In the genomic region with DNA sequence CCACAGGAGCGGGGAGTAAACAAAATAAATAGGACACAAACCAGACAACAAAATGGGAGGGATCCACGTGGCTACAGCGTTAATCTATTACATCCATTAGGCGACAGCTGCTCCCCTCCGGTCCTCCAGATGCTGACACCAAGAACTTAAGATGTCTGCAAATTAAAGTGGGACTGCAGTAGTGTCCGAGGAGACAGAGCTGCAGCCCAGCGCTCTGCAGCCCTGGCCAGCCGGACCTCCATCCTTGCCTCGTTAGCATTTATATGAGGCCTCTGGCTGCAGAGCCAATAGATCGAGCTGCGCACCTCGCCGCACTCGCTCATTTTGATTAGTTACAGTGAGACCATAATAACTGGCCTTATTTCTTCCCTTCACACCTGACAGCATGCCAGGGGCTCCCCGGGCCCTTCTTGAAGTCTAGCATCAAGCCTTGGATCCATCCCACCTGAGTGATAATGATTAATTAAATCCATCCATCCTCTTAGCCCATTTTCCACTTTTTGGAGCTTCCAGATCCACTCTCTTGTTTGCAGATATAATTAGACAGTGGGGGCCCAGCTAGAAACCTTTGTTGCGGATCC, we compare ENCODE assay signal across 21 mouse cellular contexts.
A peak's percentile ranks its signal among the peaks of the same experiment; 100 is the strongest.
DNase-seq lines count a peak whose midpoint lies in the region; ATAC-seq and TF ChIP-seq lines count a peak whose summit lies in the region.
"Had no signal": no experiment of that assay in that cellular context is flagged by ENCODE, and none has a peak within 500 bp of the region (broad histone marks: within the 10 kb centered on the region; RNA-seq: fewer than 3 reads in every experiment).

No protein-coding gene starts in this region.

- peaks cover 19% of the 10 kb centered on the region for H3K4me1 ChIP-seq in midbrain, embryonic 13.5 days (replicated peaks)
- H3K4me1 ChIP-seq in midbrain, embryonic 10.5 days = peaks cover 14% of the 10 kb centered on the region
- peaks cover 9% of the 10 kb centered on the region; the same call in 1 of the 2 replicates for H3K4me1 ChIP-seq in hindbrain, postnatal 0 days (ENCODE audit: insufficient read depth, low read length)
- 0 out of 2 replicates have a peak, but pooled peaks cover 5% of the 10 kb centered on the region for H3K4me1 ChIP-seq in neural tube, embryonic 14.5 days (ENCODE audit: control insufficient read depth, insufficient read depth, low read length)

- H3K4me3 ChIP-seq in midbrain, embryonic 13.5 days (replicated peaks) = no peak overlapping the region
- H3K4me3 ChIP-seq in midbrain, embryonic 10.5 days = no peak overlapping the region
- H3K4me3 ChIP-seq in hindbrain, postnatal 0 days (ENCODE audit: low read length) = no peak overlapping the region
- H3K4me3 ChIP-seq in neural tube, embryonic 14.5 days (ENCODE audit: low read depth, low read length) = no peak overlapping the region
- H3K4me3 ChIP-seq: embryonic facial prominence, embryonic 12.5 days; forebrain, embryonic 12.5 days; heart, embryonic 13.5 days had no signal

- H3K4me2 ChIP-seq in midbrain, embryonic 13.5 days (replicated peaks) = no peak overlapping the region; the same call in 1 of the 2 replicates
- H3K4me2 ChIP-seq in hindbrain, postnatal 0 days (ENCODE audit: low read depth, low read length) = no peak overlapping the region
- H3K4me2 ChIP-seq in neural tube, embryonic 14.5 days (ENCODE audit: low read depth, low read length) = peak overlapping the region; percentile 3; the same call in 1 of the 2 replicates
- H3K4me2 ChIP-seq: embryonic facial prominence, embryonic 12.5 days; forebrain, embryonic 12.5 days; heart, embryonic 13.5 days had no signal

- H3K36me3 ChIP-seq in midbrain, embryonic 13.5 days = no peaks in the 10 kb centered on the region
- H3K36me3 ChIP-seq in midbrain, embryonic 10.5 days = no peaks in the 10 kb centered on the region
- no peaks in the 10 kb centered on the region for H3K36me3 ChIP-seq in hindbrain, postnatal 0 days (ENCODE audit: insufficient read depth, low read length)
- H3K36me3 ChIP-seq in neural tube, embryonic 14.5 days (ENCODE audit: control insufficient read depth, insufficient read depth, low read length) = no peaks in the 10 kb centered on the region
- H3K36me3 ChIP-seq: embryonic facial prominence, embryonic 12.5 days; forebrain, embryonic 12.5 days; G1E; heart, embryonic 13.5 days had no signal

- intact Hi-C loops in heart, postnatal 25 days (cut with DNase I) = no loop called here

- peak; percentile 72 for DNase-seq in heart, adult 11 months
- DNase-seq in heart, postnatal 25 days (ENCODE audit: low spot score) = no peak
- DNase-seq in midbrain, embryonic 10.5 days (ENCODE audit: low spot score) = no peak
- DNase-seq in hindbrain, postnatal 0 days (ENCODE audit: low spot score) = peak; percentile 45
- no peak for DNase-seq in adrenal gland, postnatal 10 days
- no peak for DNase-seq in cerebellum, adult 8-10 months
- DNase-seq: adrenal gland, adult 8-10 months; B cell, adult 2 months; cerebellum, adult 11 months; cerebellum, adult 9-10 months; cerebellum, postnatal 25 days; gastrocnemius, postnatal 25 days; heart, postnatal 4 days had no signal

- H3K27ac ChIP-seq in midbrain, embryonic 13.5 days = no peak overlapping the region
- H3K27ac ChIP-seq in midbrain, embryonic 10.5 days (replicated peaks) = no peak overlapping the region
- no peak overlapping the region for H3K27ac ChIP-seq in hindbrain, postnatal 0 days
- 0 out of 2 replicates have a peak overlapping the region, but pooled peaks have one; percentile 2 for H3K27ac ChIP-seq in neural tube, embryonic 14.5 days (ENCODE audit: low read depth, low read length)
- H3K27ac ChIP-seq: embryonic facial prominence, embryonic 12.5 days; forebrain, embryonic 12.5 days; heart, embryonic 13.5 days had no signal

- TF ChIP-seq CTCF in hindbrain, postnatal 0 days (IDR thresholded peaks at IDR 0.05; ENCODE audit: low read depth) = no peak

- WGBS in midbrain, embryonic 13.5 days = 49% methylated on average over 16 of the region's 16 CpGs
- 76% methylated on average over 16 of the region's 16 CpGs for WGBS in midbrain, embryonic 10.5 days
- 47% methylated on average over 16 of the region's 16 CpGs for WGBS in hindbrain, postnatal 0 days
- WGBS in neural tube, embryonic 14.5 days = 32% methylated on average over 16 of the region's 16 CpGs

- no peaks in the 10 kb centered on the region for H3K9me3 ChIP-seq in midbrain, embryonic 13.5 days
- no peaks in the 10 kb centered on the region for H3K9me3 ChIP-seq in midbrain, embryonic 10.5 days (replicated peaks)
- no peaks in the 10 kb centered on the region for H3K9me3 ChIP-seq in hindbrain, postnatal 0 days (ENCODE audit: low read length)
- no peaks in the 10 kb centered on the region for H3K9me3 ChIP-seq in neural tube, embryonic 14.5 days (ENCODE audit: control insufficient read depth, low read length)
- H3K9me3 ChIP-seq: embryonic facial prominence, embryonic 12.5 days; forebrain, embryonic 12.5 days; G1E; heart, embryonic 13.5 days had no signal

- peak; percentile 59 for ATAC-seq in midbrain, embryonic 13.5 days
- ATAC-seq in hindbrain, postnatal 0 days = no peak; the same call in 1 of the 2 replicates
- peak; percentile 53 for ATAC-seq in neural tube, embryonic 14.5 days (ENCODE audit: low read depth)
- ATAC-seq: CD4-positive, CD25-positive, alpha-beta regulatory T cell, adult 4 months; forebrain, embryonic 16.5 days had no signal

- H3K27me3 ChIP-seq in midbrain, embryonic 13.5 days = no peaks in the 10 kb centered on the region
- peaks cover 20% of the 10 kb centered on the region; the same call in 1 of the 2 replicates for H3K27me3 ChIP-seq in midbrain, embryonic 10.5 days (ENCODE audit: low read depth, poor library complexity, severe bottlenecking)
- no peaks in the 10 kb centered on the region for H3K27me3 ChIP-seq in hindbrain, postnatal 0 days (ENCODE audit: insufficient read depth, low read length)
- H3K27me3 ChIP-seq in neural tube, embryonic 14.5 days (ENCODE audit: control insufficient read depth, insufficient read depth, low read length) = no peaks in the 10 kb centered on the region
- H3K27me3 ChIP-seq: embryonic facial prominence, embryonic 12.5 days had no signal

- H3K9ac ChIP-seq in midbrain, embryonic 13.5 days (replicated peaks) = no peak overlapping the region
- no peak overlapping the region for H3K9ac ChIP-seq in hindbrain, postnatal 0 days (replicated peaks; ENCODE audit: low read length)
- no peak overlapping the region for H3K9ac ChIP-seq in neural tube, embryonic 14.5 days (replicated peaks; ENCODE audit: low read depth, low read length)
- H3K9ac ChIP-seq: embryonic facial prominence, embryonic 12.5 days; forebrain, embryonic 12.5 days; heart, embryonic 13.5 days had no signal

Comparison
In these comparisons a context has a peak if more than half of its experiments do, and no peak if none do; other contexts are left out.
1. DNase-seq: peak in heart, adult 11 months (single experiment) and hindbrain, postnatal 0 days (single experiment); none in heart, postnatal 25 days (single experiment), midbrain, embryonic 10.5 days (single experiment), adrenal gland, postnatal 10 days (single experiment) and cerebellum, adult 8-10 months (single experiment).